Comparison of ENCODE assay signal across 22 mouse cellular contexts in genomic region chr5:96394947-96395346, GRCm38 (mm10). TPM values are rescaled to one million over a fixed set of nuclear protein-coding genes. Genes with fewer than 3 reads are reported as not detected.
A peak's percentile ranks its signal among the peaks of the same experiment; 100 is the strongest.
DNase-seq lines count a peak whose midpoint lies in the region; ATAC-seq and TF ChIP-seq lines count a peak whose summit lies in the region.
"Had no signal": no experiment of that assay in that cellular context is flagged by ENCODE, and none has a peak within 500 bp of the region (broad histone marks: within the 10 kb centered on the region; RNA-seq: fewer than 3 reads in every experiment).

No protein-coding gene starts in this region.

- no peak overlapping the region for H3K9ac ChIP-seq in forebrain, embryonic 14.5 days (ENCODE audit: low read length)
- H3K9ac ChIP-seq in forebrain, embryonic 12.5 days, result no peak overlapping the region
- H3K9ac ChIP-seq in lung, embryonic 14.5 days, result no peak overlapping the region
- no peak overlapping the region for H3K9ac ChIP-seq in lung, embryonic 16.5 days (ENCODE audit: low read length)
- H3K9ac ChIP-seq: embryonic facial prominence, embryonic 12.5 days; embryonic facial prominence, embryonic 15.5 days; forebrain, embryonic 13.5 days had no signal

- no peak for TF ChIP-seq POLR2A in lung, adult 2 months (IDR thresholded peaks at IDR 0.05; ENCODE audit: borderline replicate concordance, extremely low read depth, low read depth, low read length)

- no peak overlapping the region for H3K27ac ChIP-seq in forebrain, embryonic 14.5 days (ENCODE audit: low read depth, low read length)
- no peak overlapping the region for H3K27ac ChIP-seq in forebrain, embryonic 12.5 days
- H3K27ac ChIP-seq in lung, embryonic 14.5 days (ENCODE audit: low read depth), result no peak overlapping the region
- H3K27ac ChIP-seq in lung, embryonic 16.5 days (ENCODE audit: low read length), result peak overlapping the region; percentile 29
- H3K27ac ChIP-seq: embryonic facial prominence, embryonic 15.5 days; forebrain, embryonic 10.5 days; forebrain, embryonic 13.5 days had no signal

- ATAC-seq in forebrain, embryonic 14.5 days, result no peak
- ATAC-seq in forebrain, embryonic 12.5 days (ENCODE audit: low FRiP score), result no peak
- ATAC-seq in lung, embryonic 14.5 days (ENCODE audit: insufficient read depth), result peak; percentile 60; the same call in 1 of the 2 replicates
- ATAC-seq in lung, embryonic 16.5 days (ENCODE audit: low read depth), result peak; percentile 79
- ATAC-seq: forebrain, embryonic 13.5 days; forebrain, embryonic 16.5 days had no signal

- 86% methylated on average over 4 of the region's 4 CpGs for WGBS in forebrain, embryonic 14.5 days
- 93% methylated on average over 4 of the region's 4 CpGs for WGBS in forebrain, embryonic 12.5 days
- 59% methylated on average over 4 of the region's 4 CpGs for WGBS in lung, embryonic 14.5 days
- 62% methylated on average over 4 of the region's 4 CpGs for WGBS in lung, embryonic 16.5 days
- 80% methylated on average over 4 of the region's 4 CpGs for WGBS in lung, adult 2 months

- no peak overlapping the region for H3K4me3 ChIP-seq in forebrain, embryonic 14.5 days (ENCODE audit: low read depth, low read length)
- no peak overlapping the region for H3K4me3 ChIP-seq in forebrain, embryonic 12.5 days (replicated peaks)
- H3K4me3 ChIP-seq in lung, embryonic 14.5 days (ENCODE audit: low read depth, low read length), result no peak overlapping the region
- H3K4me3 ChIP-seq in lung, embryonic 16.5 days (ENCODE audit: low read length), result no peak overlapping the region
- no peak overlapping the region for H3K4me3 ChIP-seq in lung, adult 2 months (replicated peaks; ENCODE audit: extremely low read depth, low read depth, low read length)
- H3K4me3 ChIP-seq: embryonic facial prominence, embryonic 12.5 days; embryonic facial prominence, embryonic 15.5 days; erythroblast, embryonic 14.5 days; forebrain, embryonic 10.5 days; forebrain, embryonic 13.5 days had no signal

- no peak overlapping the region for H3K4me2 ChIP-seq in forebrain, embryonic 14.5 days (ENCODE audit: low read length)
- H3K4me2 ChIP-seq in forebrain, embryonic 12.5 days, result no peak overlapping the region
- H3K4me2 ChIP-seq in lung, embryonic 14.5 days, result no peak overlapping the region
- no peak overlapping the region for H3K4me2 ChIP-seq in lung, embryonic 16.5 days (ENCODE audit: low read depth, low read length)
- H3K4me2 ChIP-seq: embryonic facial prominence, embryonic 12.5 days; embryonic facial prominence, embryonic 15.5 days; forebrain, embryonic 13.5 days had no signal

- no peaks in the 10 kb centered on the region for H3K9me3 ChIP-seq in forebrain, embryonic 14.5 days (replicated peaks; ENCODE audit: control insufficient read depth, low read length)
- H3K9me3 ChIP-seq in forebrain, embryonic 12.5 days, result no peaks in the 10 kb centered on the region
- no peaks in the 10 kb centered on the region for H3K9me3 ChIP-seq in lung, embryonic 14.5 days (ENCODE audit: low read depth, low read length)
- no peaks in the 10 kb centered on the region for H3K9me3 ChIP-seq in lung, embryonic 16.5 days (ENCODE audit: control insufficient read depth, low read length)
- H3K9me3 ChIP-seq: embryonic facial prominence, embryonic 12.5 days; embryonic facial prominence, embryonic 15.5 days; forebrain, embryonic 10.5 days; forebrain, embryonic 13.5 days had no signal

- peak; percentile 40 for DNase-seq in forebrain, embryonic 14.5 days (ENCODE audit: low spot score)
- DNase-seq in lung, embryonic 14.5 days, result peak; percentile 80
- DNase-seq in lung, postnatal 25 days (ENCODE audit: low spot score), result no peak
- DNase-seq in lung, adult 2 months, result no peak
- DNase-seq: adrenal gland, adult 2 months; adrenal gland, postnatal 10 days; adrenal gland, postnatal 25 days; cerebellum, adult 11 months; cerebellum, adult 18-20 months; cerebellum, adult 8-10 months; cerebellum, adult 9-11 months; cerebellum, postnatal 14 days; cerebellum, postnatal 36 days; embryo, embryonic 11 days had no signal

- no peak for TF ChIP-seq CTCF in lung, embryonic 14.5 days (IDR thresholded peaks at IDR 0.05; ENCODE audit: low read depth)
- no peak for TF ChIP-seq CTCF in lung, adult 2 months (IDR thresholded peaks at IDR 0.05; ENCODE audit: insufficient read depth, low read length)

- H3K4me1 ChIP-seq in forebrain, embryonic 14.5 days (ENCODE audit: control insufficient read depth, insufficient read depth, low read length), result no peaks in the 10 kb centered on the region
- H3K4me1 ChIP-seq in forebrain, embryonic 12.5 days, result peaks cover 8% of the 10 kb centered on the region; the same call in 1 of the 2 replicates
- peaks cover 10% of the 10 kb centered on the region for H3K4me1 ChIP-seq in lung, embryonic 14.5 days (ENCODE audit: insufficient read depth)
- H3K4me1 ChIP-seq in lung, embryonic 16.5 days (replicated peaks; ENCODE audit: control insufficient read depth, insufficient read depth, low read length), result peaks cover 19% of the 10 kb centered on the region
- no peaks in the 10 kb centered on the region for H3K4me1 ChIP-seq in lung, adult 2 months (ENCODE audit: control insufficient read depth, insufficient read depth, low read length)

- H3K27me3 ChIP-seq in forebrain, embryonic 14.5 days (replicated peaks; ENCODE audit: control insufficient read depth, insufficient read depth, low read length), result no peaks in the 10 kb centered on the region
- H3K27me3 ChIP-seq in forebrain, embryonic 12.5 days, result no peaks in the 10 kb centered on the region
- no peaks in the 10 kb centered on the region for H3K27me3 ChIP-seq in lung, embryonic 14.5 days (ENCODE audit: insufficient read depth, low read length)
- no peaks in the 10 kb centered on the region for H3K27me3 ChIP-seq in lung, embryonic 16.5 days (ENCODE audit: control insufficient read depth, insufficient read depth, low read depth, low read length)
- H3K27me3 ChIP-seq: embryonic facial prominence, embryonic 12.5 days; embryonic facial prominence, embryonic 15.5 days; forebrain, embryonic 13.5 days had no signal

- H3K36me3 ChIP-seq in forebrain, embryonic 14.5 days (ENCODE audit: control insufficient read depth, insufficient read depth, low read length), result no peaks in the 10 kb centered on the region
- H3K36me3 ChIP-seq in forebrain, embryonic 12.5 days (replicated peaks), result no peaks in the 10 kb centered on the region
- no peaks in the 10 kb centered on the region for H3K36me3 ChIP-seq in lung, embryonic 14.5 days (ENCODE audit: insufficient read depth)
- no peaks in the 10 kb centered on the region for H3K36me3 ChIP-seq in lung, embryonic 16.5 days (ENCODE audit: control insufficient read depth, insufficient read depth, low read length)
- H3K36me3 ChIP-seq: embryonic facial prominence, embryonic 12.5 days; embryonic facial prominence, embryonic 15.5 days; forebrain, embryonic 10.5 days had no signal

RNA-seq across cellular contexts. Expression of gene Fras1, which starts 21.2 kb away (rescaled TPM):
- 3.6 and 5.4 TPM in 2 replicates for polyA plus RNA-seq in forebrain, embryonic 14.5 days (2014; fragmentation: Nextera tagmentation; extraction: Ambion mirVana)
- 8.5 and 10.8 TPM in 2 replicates for polyA plus RNA-seq in forebrain, embryonic 12.5 days (2016; fragmentation: Nextera tagmentation; extraction: Ambion mirVana)
- polyA plus RNA-seq in lung, embryonic 14.5 days (2014; fragmentation: Nextera tagmentation; extraction: Ambion mirVana), result 30.5 and 34.2 TPM in 2 replicates
- polyA plus RNA-seq in lung, embryonic 16.5 days (2015; fragmentation: Nextera tagmentation; extraction: Ambion mirVana), result 18.2 and 23.7 TPM in 2 replicates
- polyA plus RNA-seq in lung, adult 2 months (2012; rRNA removed), result 2.0 and 2.2 TPM in 2 replicates

Comparison
In these comparisons a context has a peak if more than half of its experiments do, and no peak if none do; other contexts are left out.
1. DNase-seq: peak in forebrain, embryonic 14.5 days (single experiment) and lung, embryonic 14.5 days (single experiment); none in lung, postnatal 25 days (single experiment) and lung, adult 2 months (single experiment).
2. ATAC-seq: peak in lung, embryonic 14.5 days (single experiment) and lung, embryonic 16.5 days (single experiment); none in forebrain, embryonic 14.5 days (single experiment) and forebrain, embryonic 12.5 days (single experiment).